Mouse (Mus musculus): ENCODE data around the gene H13. TPM values are rescaled to one million over a fixed set of nuclear protein-coding genes. Genes with fewer than 3 reads are reported as not detected.

Gene H13
- total RNA-seq (2021) = 100 to 1,000 TPM; 164 to 202 TPM
- polyA plus RNA-seq (2012; rRNA removed) = 358 and 395 TPM in 2 replicates
- long read RNA-seq, full-length matches to known transcripts = 345 of 416 reads
- long read RNA-seq, partial matches to known transcripts = 36 of 416 reads
- long read RNA-seq, other reads (novel, unspliced or antisense) = 35 of 416 reads

DNA sequence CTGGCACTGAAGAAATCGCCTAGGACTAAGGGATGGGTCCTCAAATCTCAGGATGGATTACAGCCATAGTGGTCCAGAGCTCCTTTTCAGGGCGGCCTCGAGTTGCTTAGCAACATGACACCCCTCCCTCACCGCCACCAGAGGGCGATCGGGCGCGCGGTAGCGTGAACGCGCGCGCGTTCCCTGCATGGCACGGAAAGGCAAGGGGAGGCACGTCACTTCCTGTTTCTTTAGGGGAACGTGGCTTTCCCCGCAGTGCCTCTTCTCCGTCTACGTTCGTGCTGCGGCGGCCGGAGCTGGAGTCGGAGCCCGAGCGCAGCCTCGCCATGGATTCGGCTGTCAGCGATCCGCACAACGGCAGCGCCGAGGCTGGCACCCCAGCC, at the start of gene H13:
TSS of gene H13 (plus strand) at position 206 of the 383 bp plus-strand sequence.
- DNase-seq = peak; percentile 95

DNA sequence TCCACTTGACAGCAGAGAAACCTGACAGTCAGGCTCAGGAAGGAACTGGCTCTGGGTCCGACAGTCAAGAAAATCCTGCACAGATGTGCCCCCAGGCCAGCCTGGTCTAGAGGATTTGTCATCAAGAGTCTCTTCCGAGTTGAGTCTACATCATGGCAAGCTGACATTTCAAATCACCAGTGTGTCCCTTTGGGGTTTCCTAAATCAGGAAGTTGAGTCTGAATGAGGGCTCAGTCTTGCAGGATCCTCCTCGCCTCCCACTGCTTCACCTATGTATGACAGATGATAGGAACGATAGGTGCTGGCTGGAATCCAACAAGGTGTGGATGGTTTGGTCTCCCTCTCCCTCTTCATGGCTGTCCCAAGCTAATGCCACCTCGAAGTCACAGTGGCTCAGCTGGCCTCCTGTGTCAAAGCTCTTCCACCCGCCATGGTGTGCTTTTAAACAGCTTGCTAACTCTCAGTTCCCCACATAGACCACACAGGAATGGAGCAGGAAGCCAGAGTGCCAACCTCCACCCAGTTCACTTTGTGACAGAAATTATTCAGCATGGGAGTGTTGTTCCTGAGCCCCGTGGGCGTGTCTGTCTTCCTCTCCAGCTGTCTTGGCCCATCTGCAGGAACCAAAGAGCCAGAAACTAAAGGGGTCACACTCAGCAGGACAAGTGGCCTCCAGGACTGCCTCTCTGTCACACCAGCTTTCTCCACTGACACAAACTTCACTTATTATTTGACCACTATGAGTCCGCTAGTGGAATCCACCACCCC, 48.7 kb upstream of the H13 start:
- no peak for DNase-seq

DNA sequence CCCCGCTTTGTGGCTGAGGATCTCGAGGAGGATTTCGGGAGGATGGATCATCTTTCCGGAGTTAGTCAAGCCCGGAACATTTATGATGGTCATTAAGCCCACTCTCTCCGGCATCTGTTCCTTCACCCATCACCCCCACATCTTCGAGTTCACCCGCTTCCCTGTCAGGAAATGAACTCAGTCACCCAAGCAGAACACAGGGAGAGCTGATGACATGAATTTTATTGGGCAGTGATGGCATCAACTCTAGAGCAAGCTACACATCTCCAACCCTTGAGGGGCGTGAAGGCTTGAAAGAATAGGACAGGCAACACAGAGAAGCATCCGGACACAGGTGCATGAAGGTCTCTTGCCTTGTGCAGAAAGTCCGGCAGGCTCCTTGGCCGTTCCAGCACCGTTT, 47.1 kb upstream of the H13 start:
- DNase-seq = no peak

GRCm38 (mm10) chr2:152622953-152623352, 46.3 kb upstream of the H13 start, which contains the start of gene Defb25:
Defb25 (minus strand) TSS chr2:152623053.
- no peak for DNase-seq

DNA sequence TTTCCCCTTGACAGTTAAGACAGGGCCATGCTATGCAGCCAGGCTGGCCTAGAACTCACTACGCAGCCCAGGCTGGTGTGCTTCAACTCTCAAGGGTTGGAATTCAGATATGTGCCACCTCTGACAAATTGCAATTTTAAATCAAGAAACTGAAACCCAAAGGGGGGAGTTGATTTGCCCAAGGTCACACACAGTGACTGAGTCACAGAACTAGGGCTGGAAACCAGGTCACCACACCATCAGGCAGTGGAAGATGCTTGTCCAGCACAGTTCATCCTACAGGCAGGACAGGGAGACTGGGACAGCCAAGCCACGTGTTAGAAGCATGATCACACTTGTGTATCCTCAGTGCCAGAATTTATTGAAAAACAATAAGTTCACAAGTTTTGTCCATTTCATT, 44.7 kb upstream of the H13 start:
- DNase-seq = peak; percentile 73

GRCm38 (mm10) chr2:152625256-152625655, 44.0 kb upstream of the H13 start:
- DNase-seq = no peak

GRCm38 (mm10) chr2:152626774-152627591, 42.3 kb upstream of the H13 start, which contains the start of gene Rem1:
Rem1 (plus strand) TSS chr2:152626951.
- DNase-seq = peak; percentile 52

GRCm38 (mm10) chr2:152628066-152628465, 41.2 kb upstream of the H13 start:
- no peak for DNase-seq

DNA sequence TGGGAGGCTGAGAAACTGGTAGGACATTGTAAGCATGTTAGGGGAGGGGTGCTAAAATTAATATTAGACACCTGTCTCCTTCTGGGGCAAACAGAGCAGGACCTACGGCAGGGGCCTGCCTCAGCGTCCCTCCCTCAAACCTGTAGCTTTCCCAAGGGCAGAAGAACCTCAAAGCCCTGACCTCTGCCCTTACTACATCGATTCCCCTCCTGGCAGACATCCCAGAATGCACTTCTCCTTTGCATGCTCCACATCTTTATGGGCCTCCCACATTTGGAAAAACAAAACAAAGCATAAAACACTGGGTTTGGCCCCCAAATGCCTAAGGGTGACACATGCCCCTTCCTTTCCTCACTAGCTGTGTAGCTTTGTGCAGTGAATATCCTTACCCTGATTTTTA, 40.0 kb upstream of the H13 start:
- DNase-seq = no peak

DNA sequence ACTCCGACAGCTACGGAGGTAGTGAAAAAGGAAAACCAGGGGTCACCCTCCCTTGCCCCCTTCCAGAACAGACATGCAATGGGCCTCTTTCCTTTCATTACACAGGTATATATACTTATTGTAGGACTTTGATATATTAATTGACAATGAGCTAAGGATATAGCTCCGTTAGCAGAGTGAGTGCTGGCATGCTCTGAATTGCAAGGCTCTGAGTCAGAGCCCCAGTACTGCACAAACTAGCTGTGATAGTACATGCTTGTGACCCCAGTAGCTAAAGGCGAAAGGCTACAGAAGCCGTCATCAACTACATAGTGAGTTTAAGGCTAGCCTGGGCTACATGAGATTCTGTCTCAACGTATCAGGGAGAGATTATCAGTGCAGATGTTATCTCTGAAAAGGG, 39.4 kb upstream of the H13 start:
- DNase-seq = no peak

GRCm38 (mm10) chr2:152633334-152633733, 35.9 kb upstream of the H13 start:
- DNase-seq = no peak

- no peak for DNase-seq
These were observed 35.0 kb upstream of the H13 start for GRCm38 (mm10) chr2:152634311-152634710.

DNA sequence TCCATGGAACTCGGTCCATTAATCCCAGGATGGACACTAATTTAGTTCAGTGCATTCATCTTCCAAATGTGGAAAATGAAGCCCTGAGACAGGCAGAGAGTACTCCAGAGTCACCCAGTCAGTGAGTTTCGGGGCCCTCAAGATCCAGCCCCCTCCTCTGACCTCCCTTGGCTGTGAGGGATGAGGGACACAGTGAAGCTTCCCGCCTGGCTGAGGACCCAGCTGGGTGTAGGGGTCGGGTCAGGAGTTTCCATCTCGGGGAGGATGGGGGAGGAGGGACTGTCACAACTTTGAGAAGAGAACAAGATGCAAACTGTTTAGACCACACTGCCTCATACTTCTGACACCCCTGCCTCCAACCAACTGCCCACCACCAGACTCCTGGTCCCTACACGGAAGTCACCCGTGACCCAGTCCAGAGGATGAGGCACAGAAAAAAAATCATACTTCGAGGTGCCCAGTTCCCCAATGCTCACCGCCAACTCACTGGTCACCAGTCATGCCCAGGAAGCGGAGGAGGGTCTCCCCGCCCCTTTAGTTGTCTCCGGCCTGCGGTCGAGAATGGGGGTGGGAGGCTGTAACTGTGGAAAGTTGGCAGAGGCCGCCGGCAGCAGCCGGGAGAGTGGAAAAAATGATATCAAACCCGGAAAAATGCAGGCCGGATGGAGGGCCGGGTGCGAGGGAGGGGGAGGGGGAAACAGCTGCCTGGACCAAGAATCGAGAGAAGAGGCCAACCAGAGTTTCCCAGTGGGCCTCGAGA, 32.8 kb upstream of the H13 start:
- DNase-seq = peak; percentile 77

- no peak for DNase-seq
These were observed 32.3 kb upstream of the H13 start for GRCm38 (mm10) chr2:152637006-152637322.

GRCm38 (mm10) chr2:152637381-152637780, 31.9 kb upstream of the H13 start:
- no peak for DNase-seq

DNA sequence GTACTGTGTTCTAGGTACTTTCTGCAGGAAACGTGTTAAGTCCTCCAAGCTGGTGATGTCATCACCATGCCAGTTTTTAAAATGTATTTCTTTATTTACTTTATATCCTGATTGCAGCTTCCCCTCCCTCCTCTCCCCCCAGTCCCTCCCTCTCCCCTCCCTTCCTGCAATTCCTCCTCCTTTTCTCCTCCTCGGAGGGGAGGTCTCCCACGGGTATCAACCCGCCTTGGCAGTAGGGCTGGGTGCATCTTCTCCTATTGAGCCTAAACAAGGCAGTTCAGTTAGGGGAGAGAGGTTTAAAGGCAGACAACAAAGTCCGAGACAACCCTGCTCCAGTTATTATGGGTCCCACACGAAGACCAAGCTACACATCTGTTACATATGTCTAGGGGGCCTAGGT, 30.4 kb upstream of the H13 start:
- no peak for DNase-seq

GRCm38 (mm10) chr2:152639406-152640113, 29.7 kb upstream of the H13 start:
- no peak for DNase-seq

DNA sequence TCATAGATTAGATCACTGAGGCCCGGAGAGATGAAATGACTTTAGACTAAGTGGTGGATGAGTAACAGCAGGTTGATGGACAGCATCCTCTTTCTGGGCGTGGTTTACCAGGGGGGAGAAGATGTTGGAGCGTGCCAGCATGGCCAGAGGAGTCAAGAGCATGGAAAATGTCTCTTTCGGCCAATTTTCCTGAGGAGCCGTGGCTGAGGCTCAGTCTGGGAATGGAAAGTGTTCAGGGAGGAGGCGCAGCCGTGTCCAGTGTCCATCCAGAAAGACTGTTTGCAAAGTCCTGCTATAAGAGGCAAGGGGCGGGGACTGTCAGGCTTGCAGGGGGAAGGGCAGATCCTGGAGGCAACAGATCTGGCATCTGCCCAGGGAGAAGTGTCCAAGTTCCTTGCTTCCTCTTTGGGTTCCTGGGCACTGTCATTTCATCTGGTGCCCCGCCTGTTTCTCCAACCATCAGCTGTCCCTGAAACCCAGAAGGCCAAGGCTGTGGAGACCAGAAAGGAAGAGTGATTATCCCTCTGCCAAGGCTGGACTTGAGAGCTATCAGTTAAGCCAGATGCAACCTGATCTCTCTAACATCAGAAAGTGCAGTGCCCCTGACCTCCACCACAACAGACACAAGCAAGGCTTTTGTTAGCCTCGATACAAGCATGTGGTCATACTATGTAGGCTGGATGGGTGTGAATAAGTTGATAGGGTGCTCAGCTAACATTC, 16.2 kb upstream of the H13 start:
- DNase-seq = peak; percentile 88

- peak; percentile 87 for DNase-seq
These were observed 15.2 kb upstream of the H13 start for GRCm38 (mm10) chr2:152653874-152654715.

DNA sequence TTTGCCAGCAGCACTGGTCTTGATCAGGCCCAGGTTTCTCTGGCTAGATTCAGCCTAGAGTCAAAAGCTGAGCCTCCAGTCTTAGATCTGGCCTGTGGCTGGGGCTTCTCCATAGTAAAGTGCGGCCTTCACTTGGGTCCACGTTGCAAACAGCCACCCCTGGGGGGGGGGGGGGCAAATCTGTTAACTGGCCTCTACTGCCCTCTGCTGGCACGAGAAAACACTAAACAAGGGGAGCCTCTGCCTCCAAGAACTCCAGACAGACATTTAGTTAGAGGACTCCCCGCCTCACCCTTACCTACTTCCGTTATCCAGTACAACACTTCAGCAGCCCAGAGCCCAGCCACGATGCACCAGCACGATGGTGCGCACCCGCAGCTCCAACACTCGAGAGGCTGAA, 11.9 kb upstream of the H13 start:
- DNase-seq = no peak

Data from adrenal gland, adult 2 months (tissue).